In the genomic region with DNA sequence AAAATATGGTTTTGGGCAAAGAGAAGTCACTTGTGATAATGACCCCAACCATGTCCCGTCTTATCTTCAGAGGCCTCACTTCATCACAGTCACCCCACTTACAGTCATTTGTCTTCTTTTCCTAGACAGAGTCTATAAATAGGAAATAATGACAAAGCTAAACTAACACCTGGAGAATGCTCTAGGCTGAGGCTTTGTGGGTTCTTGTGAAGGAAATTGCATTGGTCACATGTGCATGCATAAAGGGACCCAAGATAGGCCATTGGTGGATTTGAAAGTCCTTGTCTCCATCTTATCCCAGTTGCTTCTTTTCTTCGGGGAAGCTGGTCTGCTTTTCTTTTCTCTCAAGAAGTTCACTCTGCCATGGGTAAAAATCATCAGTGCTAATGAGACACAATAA, we compare ENCODE assay signal across 19 mouse cellular contexts.
"Had no signal": no experiment of that assay in that cellular context is flagged by ENCODE, and none has a peak within 500 bp of the region (broad histone marks: within the 10 kb centered on the region; RNA-seq: fewer than 3 reads in every experiment).

No protein-coding gene starts in this region.

- H3K4me3 ChIP-seq: lung, embryonic 15.5 days; megakaryocyte, embryonic 14.5 days; midbrain, embryonic 13.5 days; midbrain, embryonic 15.5 days; neural tube, embryonic 13.5 days; neural tube, embryonic 15.5 days had no signal

- DNase-seq: liver, postnatal 0 days; lung, adult 2 months; lung, postnatal 10 days; retina, postnatal 1 day; right cerebral cortex, adult 18-20 months; right cerebral cortex, postnatal 25 days; right cerebral cortex, postnatal 4 days; spleen, adult 18-20 months; thymus, adult 18-20 months; thymus, postnatal 14 days; thymus, postnatal 36 days had no signal

- H3K9ac ChIP-seq: liver, postnatal 0 days; lung, embryonic 15.5 days; midbrain, embryonic 13.5 days; midbrain, embryonic 15.5 days; neural tube, embryonic 13.5 days; neural tube, embryonic 15.5 days had no signal

- H3K4me2 ChIP-seq: lung, embryonic 15.5 days; midbrain, embryonic 11.5 days; midbrain, embryonic 13.5 days; midbrain, embryonic 15.5 days; neural tube, embryonic 13.5 days; neural tube, embryonic 15.5 days had no signal

- H3K27me3 ChIP-seq: lung, embryonic 15.5 days; megakaryocyte, embryonic 14.5 days; midbrain, embryonic 13.5 days; midbrain, embryonic 15.5 days; neural tube, embryonic 13.5 days; neural tube, embryonic 15.5 days had no signal

- H3K4me1 ChIP-seq: lung, embryonic 15.5 days; megakaryocyte, embryonic 14.5 days; midbrain, embryonic 15.5 days had no signal

- H3K27ac ChIP-seq: lung, embryonic 15.5 days; macrophage; midbrain, embryonic 13.5 days; midbrain, embryonic 15.5 days; neural tube, embryonic 13.5 days; neural tube, embryonic 15.5 days had no signal

- H3K9me3 ChIP-seq: lung, embryonic 15.5 days; megakaryocyte, embryonic 14.5 days; midbrain, embryonic 13.5 days; midbrain, embryonic 15.5 days; neural tube, embryonic 13.5 days; neural tube, embryonic 15.5 days had no signal

- H3K36me3 ChIP-seq: lung, embryonic 15.5 days; midbrain, embryonic 13.5 days; midbrain, embryonic 15.5 days; neural tube, embryonic 13.5 days; neural tube, embryonic 15.5 days had no signal

- ATAC-seq: liver, postnatal 0 days; midbrain, embryonic 13.5 days; midbrain, embryonic 15.5 days had no signal
